Mouse (Mus musculus) CH12.LX (cell line): ENCODE data around the gene Gsc. TPM values are rescaled to one million over a fixed set of nuclear protein-coding genes. Genes with fewer than 3 reads are reported as not detected.

Source experiments
- DNase-seq: peaks from one replicate; pipeline ENCODE4 v3.0.0-alpha.2; 2013; ENCODE audit errors: extremely low read depth
- H3K27ac ChIP-seq: 2 replicates; pipeline ENCODE4 v1.5.1; 2012; ENCODE audit warnings: low read depth, mild to moderate bottlenecking, control low read depth, moderate library complexity; ENCODE audit not compliant: insufficient read depth
- H3K27me3 ChIP-seq: replicated peaks from 2 replicates; pipeline ENCODE3; 2012; ENCODE audit warnings: inconsistent platforms
- H3K36me3 ChIP-seq, 2 experiments: replicated peaks in 1 of 2; 2 replicates each; pipeline versions ENCODE3 to v1.6.1; 2012; ENCODE audit warnings: inconsistent platforms in 1 of 2, low read length in 1 of 2, mild to moderate bottlenecking in 1 of 2, mixed read lengths in 1 of 2, moderate library complexity in 1 of 2; ENCODE audit not compliant: control insufficient read depth in 1 of 2, insufficient read depth in 1 of 2
- H3K4me1 ChIP-seq, 2 experiments: 2 replicates each; pipeline ENCODE4 v1.6.1; 2012; ENCODE audit warnings: inconsistent platforms in 1 of 2, moderate library complexity in 1 of 2; ENCODE audit not compliant: insufficient read depth in 2 of 2, control insufficient read depth in 1 of 2
- H3K4me2 ChIP-seq: 2 replicates; pipeline ENCODE4 v1.6.1; 2012; ENCODE audit warnings: low read depth, mild to moderate bottlenecking, control low read depth; ENCODE audit not compliant: poor library complexity, insufficient read depth, severe bottlenecking
- H3K4me3 ChIP-seq, 3 experiments: fragments of 150-350 bp in 1 of 3; sonication (generic) in 1 of 3; replicated peaks in 1 of 3; 2 replicates each; pipeline versions ENCODE3 to v1.5.1; 2011 to 2012; ENCODE audit warnings: low read depth in 2 of 3, low read length in 2 of 3, mild to moderate bottlenecking in 2 of 3, moderate library complexity in 2 of 3, control low read depth in 1 of 3, improper control_type of control experiment in 1 of 3, inconsistent platforms in 1 of 3, mixed read lengths in 1 of 3; ENCODE audit not compliant: poor library complexity in 1 of 3
- H3K79me2 ChIP-seq: replicated peaks from 2 replicates; pipeline ENCODE4 v1.6.1; 2012; ENCODE audit warnings: mild to moderate bottlenecking, moderate library complexity; ENCODE audit not compliant: control insufficient read depth, poor library complexity, insufficient read depth, severe bottlenecking; ENCODE audit errors: extremely low read depth
- H3K9ac ChIP-seq: 2 replicates; pipeline ENCODE4 v1.6.1; 2012; ENCODE audit warnings: low read depth, mild to moderate bottlenecking, control low read depth, moderate library complexity; ENCODE audit not compliant: insufficient read depth
- H3K9me3 ChIP-seq: replicated peaks from 2 replicates; pipeline ENCODE3; 2012; ENCODE audit warnings: low read length, inconsistent platforms, mixed read lengths
- BHLHE40 ChIP-seq: IDR thresholded peaks from 2 replicates; pipeline ENCODE4 v1.6.1; 2011; ENCODE audit warnings: mild to moderate bottlenecking, low read depth, low read length, improper control_type of control experiment
- CTCF ChIP-seq, 2 experiments: IDR thresholded peaks in 1 of 2; conservative IDR thresholded peaks in 1 of 2; 2 replicates each; pipeline ENCODE4 v1.5.1; 2011 to 2012; ENCODE audit warnings: low read depth in 2 of 2, low read length in 2 of 2, improper control_type of control experiment in 1 of 2, inconsistent platforms in 1 of 2, mild to moderate bottlenecking in 1 of 2, moderate library complexity in 1 of 2
- ELF1 ChIP-seq: IDR thresholded peaks from 2 replicates; pipeline ENCODE4 v1.6.1; 2014; ENCODE audit warnings: low read depth, mild to moderate bottlenecking, inconsistent platforms, low read length, improper control_type of control experiment
- ETS1 ChIP-seq: conservative IDR thresholded peaks from 2 replicates; pipeline ENCODE4 v1.6.1; 2012; ENCODE audit warnings: low read depth, mild to moderate bottlenecking, inconsistent platforms, low read length, improper control_type of control experiment, moderate library complexity
- JUN ChIP-seq: IDR thresholded peaks from 2 replicates; pipeline ENCODE4 v1.6.1; 2011; ENCODE audit warnings: low read depth, mild to moderate bottlenecking, low read length, improper control_type of control experiment, moderate library complexity; ENCODE audit not compliant: insufficient read depth
- JUND ChIP-seq: conservative IDR thresholded peaks from 2 replicates; pipeline ENCODE4 v1.6.1; 2011; ENCODE audit warnings: low read depth, low read length, improper control_type of control experiment
- KAT2A ChIP-seq: IDR thresholded peaks from 2 replicates; pipeline ENCODE4 v1.6.1; 2012; ENCODE audit warnings: low read length, improper control_type of control experiment, inconsistent platforms; ENCODE audit not compliant: insufficient replicate concordance
- MAFK ChIP-seq: IDR thresholded peaks from 2 replicates; pipeline ENCODE4 v1.6.1; 2011; ENCODE audit warnings: low read length, improper control_type of control experiment; ENCODE audit not compliant: insufficient replicate concordance
- MAX ChIP-seq: IDR thresholded peaks from 2 replicates; pipeline ENCODE4 v1.6.1; 2011; ENCODE audit warnings: low read length, improper control_type of control experiment
- MEF2A ChIP-seq: IDR thresholded peaks from 2 replicates; pipeline ENCODE4 v1.6.1; 2014; ENCODE audit warnings: low read depth, mild to moderate bottlenecking, inconsistent platforms, low read length, improper control_type of control experiment, borderline replicate concordance
- MXI1 ChIP-seq: IDR thresholded peaks from 2 replicates; pipeline ENCODE4 v1.6.1; 2011; ENCODE audit warnings: mild to moderate bottlenecking, low read depth, low read length, improper control_type of control experiment
- POLR2AphosphoS2 ChIP-seq: IDR thresholded peaks from 2 replicates; pipeline ENCODE4 v1.6.1; 2011; ENCODE audit warnings: low read depth, low read length, improper control_type of control experiment
- RCOR1 ChIP-seq: conservative IDR thresholded peaks from 2 replicates; pipeline ENCODE4 v1.6.1; 2012; ENCODE audit warnings: low read depth, mild to moderate bottlenecking, inconsistent platforms, low read length, improper control_type of control experiment
- TBP ChIP-seq: conservative IDR thresholded peaks from 2 replicates; pipeline ENCODE4 v1.6.1; 2011; ENCODE audit warnings: low read depth, low read length, improper control_type of control experiment
- ZNF384 ChIP-seq: IDR thresholded peaks from 2 replicates; pipeline ENCODE4 v1.6.1; 2012; ENCODE audit warnings: low read depth, low read length, improper control_type of control experiment, inconsistent platforms
- dilution Hi-C: fragments of 300-500 bp; cut with MboI; formaldehyde crosslinking; loops from 2 replicates; pipeline ENCODE4 v1.14.3; 2020; ENCODE audit warnings: low sequenced_read_pairs; ENCODE audit not compliant: extremely low pct_unique_long_range_greater_than_20kb, extremely low pct_ligation_motif_present
- in situ Hi-C: fragments of 300-500 bp; cut with MboI; formaldehyde crosslinking; loops from 3 replicates; pipeline ENCODE4 v1.14.3; 2019; ENCODE audit warnings: low sequenced_read_pairs, low pct_ligation_motif_present, low pct_unique_long_range_greater_than_20kb, mixed read lengths
- polyA plus RNA-seq: library from polyadenylated mRNA; unstranded; fragments of >175 nt; gene quantifications from 2 replicates; pipeline ENCODE4 v1.2.1, GENCODE M21; 2012; ENCODE audit warnings: low read depth; ENCODE audit not compliant: insufficient read length
- total RNA-seq, 2 experiments: library from RNA; depleted of rRNA; stranded (reverse); fragments of 300-350 nt in 1 of 2; fragments of >200 nt in 1 of 2; gene quantifications; 2 replicates each; pipeline ENCODE4 v1.2.3; 2012 to 2014

Gene Gsc
- total and polyA plus RNA-seq, 3 experiments: not detected

DNA sequence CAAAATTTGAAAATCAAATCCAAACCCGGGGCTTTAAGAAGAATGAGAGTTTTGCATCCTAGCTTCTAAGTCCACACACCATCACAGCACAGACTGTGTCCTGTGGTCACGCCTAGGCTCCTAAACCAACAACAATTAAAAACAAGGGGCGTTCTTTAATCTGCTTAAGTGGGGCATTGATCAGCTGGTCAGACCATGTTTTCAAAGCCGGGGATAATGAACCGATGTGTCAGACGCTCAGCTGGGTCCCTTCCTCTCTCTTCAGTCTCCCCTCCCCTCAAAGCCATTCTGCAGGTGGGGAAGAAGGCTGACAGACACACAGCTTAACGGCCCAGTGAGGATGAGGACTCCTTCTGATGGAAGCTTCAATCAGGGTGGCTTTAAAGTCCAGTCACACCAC is 6.2 kb downstream of the Gsc start:
- Histone ChIP-seq H3K4me3 (no peak overlapping the region), H3K9ac (no peak overlapping the region), H3K27ac (no peak overlapping the region), H3K4me1 (no peaks in the 10 kb centered on the region), H3K4me2 (no peak overlapping the region), H3K36me3 (no peaks in the 10 kb centered on the region), H3K27me3 (peaks cover 86% of the 10 kb centered on the region), H3K9me3 (peaks cover 3% of the 10 kb centered on the region), H3K79me2 (no peaks in the 10 kb centered on the region)
- TF ChIP-seq MAFK (no peak), MEF2A (no peak), POLR2AphosphoS2 (no peak), BHLHE40 (no peak)
- no peak for DNase-seq
- in situ Hi-C loops (no loop called here), dilution Hi-C loops (no loop called here)

GRCm38 (mm10) chr12:104461372-104461771 is 11.8 kb downstream of the Gsc start:
- Histone ChIP-seq H3K79me2 (no peaks in the 10 kb centered on the region), H3K4me3 (no peak overlapping the region), H3K4me2 (no peak overlapping the region), H3K36me3 (no peaks in the 10 kb centered on the region), H3K27ac (no peak overlapping the region), H3K9ac (no peak overlapping the region), H3K9me3 (no peaks in the 10 kb centered on the region), H3K27me3 (peaks cover 93% of the 10 kb centered on the region), H3K4me1 (no peaks in the 10 kb centered on the region)
- dilution Hi-C loops (no loop called here), in situ Hi-C loops (no loop called here)
- no peak for DNase-seq
- no peak for TF ChIP-seq ZNF384
- no peak for TF ChIP-seq MXI1
- TF ChIP-seq TBP: no peak
- TF ChIP-seq POLR2AphosphoS2: no peak
- no peak for TF ChIP-seq JUND

DNA sequence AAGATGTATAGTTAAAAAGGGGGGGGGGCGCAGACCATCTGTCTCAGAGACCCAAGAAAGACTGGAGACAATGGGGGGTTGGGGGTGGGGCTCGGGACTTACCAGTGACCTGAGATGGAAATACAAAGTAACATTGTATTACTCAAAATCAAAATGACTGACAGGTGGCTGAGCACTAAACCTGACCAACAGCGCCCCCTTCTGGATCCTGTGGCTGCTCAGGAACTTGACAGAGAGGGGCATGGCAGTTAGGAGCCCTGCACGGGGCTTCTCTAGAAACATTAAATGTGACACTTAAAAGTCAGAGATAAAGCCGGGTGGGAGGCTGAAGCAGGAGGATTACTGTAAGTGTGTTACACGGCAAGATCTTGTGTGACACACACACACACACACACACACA is 13.8 kb downstream of the Gsc start:
- no peak for TF ChIP-seq JUN
- peak in 1 of 2 experiments; percentile 36; a peak in 2 of 4 replicates for TF ChIP-seq CTCF (conservative IDR thresholded peaks at IDR 0.05 in 1 of 2, IDR thresholded peaks at IDR 0.05 in 1 of 2; ENCODE audit: low read depth in 2 of 2, low read length in 2 of 2)
- TF ChIP-seq KAT2A: no peak
- no peak for TF ChIP-seq MAX
- TF ChIP-seq RCOR1: no peak
- TF ChIP-seq ELF1: no peak
- TF ChIP-seq ETS1: no peak
- TF ChIP-seq, all 38 proteins: peak for 1
- Histone ChIP-seq H3K9me3 (peaks cover 6% of the 10 kb centered on the region), H3K27ac (no peak overlapping the region), H3K4me2 (no peak overlapping the region), H3K4me1 (no peaks in the 10 kb centered on the region), H3K36me3 (no peaks in the 10 kb centered on the region), H3K9ac (no peak overlapping the region), H3K27me3 (peaks cover 94% of the 10 kb centered on the region), H3K4me3 (no peak overlapping the region), H3K79me2 (no peaks in the 10 kb centered on the region)
- in situ Hi-C loops (no loop called here), dilution Hi-C loops (no loop called here)
- peak; percentile 21 for DNase-seq
